Mouse (Mus musculus): ENCODE data around the gene Hoxb1. TPM values are rescaled to one million over a fixed set of nuclear protein-coding genes. Genes with fewer than 3 reads are reported as not detected.

Gene Hoxb1
- total RNA-seq, 2 experiments from 2014 or later, result not detected

DNA sequence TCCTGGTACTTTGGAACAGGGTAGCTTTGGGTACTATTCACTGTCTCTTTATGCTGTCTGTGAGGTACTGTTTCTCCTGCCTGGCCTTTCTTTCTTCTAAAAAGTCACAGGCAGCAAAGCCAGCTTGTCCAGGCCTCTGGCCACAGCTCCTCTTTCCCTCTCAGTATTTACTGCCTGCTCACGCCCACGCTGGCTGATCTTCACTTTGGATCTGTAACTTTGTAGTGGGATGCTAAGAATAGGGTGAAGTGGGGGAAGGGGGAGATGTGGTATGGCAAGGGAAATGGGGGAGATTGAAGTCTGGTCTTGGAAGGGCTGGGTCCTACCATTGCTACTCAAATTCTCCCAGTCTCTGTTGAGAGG is 31.6 kb upstream of the Hoxb1 start:
- no peak for DNase-seq

DNA sequence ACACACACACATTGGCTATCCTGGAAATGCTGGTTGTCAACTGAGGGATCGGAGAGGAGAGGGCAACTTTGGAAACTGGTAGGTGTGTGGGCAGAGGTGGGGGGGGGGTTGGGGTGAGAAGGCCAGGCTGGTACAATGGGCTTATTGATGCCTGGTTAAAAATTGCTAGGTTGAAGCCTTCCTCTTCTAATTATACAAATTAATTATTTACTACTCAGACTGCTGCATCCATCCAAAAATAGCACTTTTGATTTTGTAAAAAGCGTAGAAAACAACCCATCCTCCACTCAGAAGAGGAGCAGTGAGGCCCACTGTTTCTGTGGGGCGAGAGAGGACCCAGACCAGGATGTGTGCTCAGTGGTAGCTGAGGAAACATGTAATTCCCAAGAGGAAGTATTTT is 30.6 kb upstream of the Hoxb1 start:
- DNase-seq, result no peak

DNA sequence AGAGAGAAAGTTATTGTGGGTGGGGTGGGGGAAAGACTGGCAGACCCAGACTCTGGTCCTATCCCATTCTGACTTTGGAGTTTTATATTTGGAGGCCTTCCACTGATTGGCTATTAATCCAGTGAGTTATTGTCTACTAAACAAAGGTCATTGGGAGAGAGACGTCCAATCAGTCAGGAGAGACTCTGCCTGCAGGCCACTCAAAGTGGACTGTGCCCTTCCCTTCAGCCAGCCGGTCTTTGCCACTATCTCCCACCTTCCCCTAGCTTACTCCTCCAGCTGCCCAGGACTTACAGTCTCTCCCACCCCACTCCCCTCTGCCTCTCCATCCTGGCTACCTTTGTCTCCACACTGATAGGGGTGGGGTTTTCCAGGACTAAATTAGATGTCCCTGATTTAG is 29.0 kb upstream of the Hoxb1 start:
- no peak for DNase-seq

DNA sequence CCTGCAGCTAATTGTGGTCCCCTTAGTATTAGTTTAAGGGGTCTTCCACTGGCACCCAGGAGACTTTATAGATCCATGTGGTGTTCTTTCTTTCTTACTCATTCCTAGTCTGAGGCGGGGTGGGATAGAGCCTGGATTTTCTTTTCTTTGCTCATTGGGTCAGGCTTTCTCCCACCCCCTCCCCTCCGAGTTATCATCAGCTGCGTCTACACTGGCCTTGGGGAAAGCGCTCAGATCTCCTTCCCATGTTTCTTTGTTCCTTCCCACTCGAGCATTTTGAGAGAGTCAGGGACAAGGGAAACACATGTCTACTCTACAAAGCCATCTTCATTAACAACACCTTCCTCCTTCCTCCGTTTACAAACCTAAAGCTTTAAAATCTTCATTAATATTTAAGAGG is 28.5 kb upstream of the Hoxb1 start:
- DNase-seq, result no peak

DNA sequence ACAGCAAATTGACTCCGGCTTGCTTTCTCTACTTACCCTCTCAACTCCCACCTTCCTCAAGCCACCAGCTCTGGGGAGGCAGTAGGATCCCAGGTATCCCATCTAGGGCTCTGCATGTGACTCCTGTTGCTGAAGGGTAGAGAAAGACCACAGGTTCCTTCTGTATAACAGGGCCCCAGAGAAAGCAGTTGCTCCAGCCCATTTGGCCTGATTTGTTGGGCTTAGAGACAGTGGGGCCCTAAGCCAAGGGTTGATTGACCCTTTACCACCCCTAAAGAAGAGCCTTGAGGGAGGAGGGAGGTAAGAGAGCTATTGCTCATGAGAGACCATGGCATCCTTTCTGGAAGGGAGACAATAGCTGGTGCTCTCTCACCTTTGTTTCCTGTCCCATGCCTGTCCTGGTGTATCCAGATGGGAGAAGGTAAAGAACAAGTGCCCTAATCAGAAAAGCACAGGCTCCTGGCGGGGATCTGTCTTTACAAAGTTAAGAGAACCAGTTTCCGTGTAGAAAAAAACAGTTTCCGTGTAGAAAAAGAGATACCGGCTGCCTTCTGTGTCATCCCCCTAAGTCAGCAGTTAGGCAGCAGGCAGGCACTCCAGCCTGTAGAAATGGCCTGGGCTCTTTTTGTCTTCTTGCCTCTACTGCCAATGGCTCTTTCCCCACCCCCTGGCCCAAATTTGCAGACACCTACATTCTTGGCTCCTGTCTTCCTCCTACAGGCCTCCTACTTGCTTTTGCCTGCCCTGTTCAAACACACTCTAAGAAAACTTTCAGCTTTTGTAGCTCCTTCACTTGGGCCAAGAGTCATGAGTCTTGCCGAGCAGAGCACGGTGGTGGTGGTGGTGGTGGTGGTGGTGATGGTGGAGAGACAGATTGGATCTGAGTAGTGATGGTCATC is 26.3 kb upstream of the Hoxb1 start:
- DNase-seq, result no peak

DNA sequence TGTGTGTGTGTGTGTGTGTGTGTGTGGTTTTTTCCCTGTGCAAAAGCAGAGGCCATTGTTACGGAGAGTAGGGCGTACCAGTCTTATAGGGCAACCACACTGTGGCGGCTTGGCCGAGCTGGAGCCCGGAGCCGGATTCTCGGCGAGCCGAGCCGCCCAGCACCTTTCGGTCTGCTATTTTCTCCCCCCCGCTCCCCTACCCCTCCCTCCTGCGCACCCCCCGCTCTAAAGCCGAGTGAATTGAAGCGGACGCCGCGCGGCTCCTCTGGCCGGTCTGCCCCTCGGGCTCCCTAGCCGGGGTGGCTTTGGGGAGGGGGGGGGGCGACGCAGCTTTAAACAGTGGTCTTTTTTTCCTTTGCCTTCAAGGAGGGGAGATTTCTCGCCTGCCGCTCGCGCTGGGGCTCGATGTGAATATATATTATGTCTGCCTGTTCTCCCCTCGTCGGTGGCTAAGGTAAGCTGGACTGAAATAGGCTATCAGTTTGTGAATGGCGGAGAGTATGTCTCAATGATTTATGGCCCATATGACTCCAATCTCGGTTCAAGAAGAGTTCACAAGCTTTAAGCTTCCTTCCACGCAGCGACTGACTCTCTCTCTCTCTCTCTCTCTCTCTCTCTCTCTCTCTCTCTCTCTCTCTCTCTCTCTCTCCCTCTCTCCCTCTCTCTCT is 24.7 kb upstream of the Hoxb1 start:
- no peak for DNase-seq

DNA sequence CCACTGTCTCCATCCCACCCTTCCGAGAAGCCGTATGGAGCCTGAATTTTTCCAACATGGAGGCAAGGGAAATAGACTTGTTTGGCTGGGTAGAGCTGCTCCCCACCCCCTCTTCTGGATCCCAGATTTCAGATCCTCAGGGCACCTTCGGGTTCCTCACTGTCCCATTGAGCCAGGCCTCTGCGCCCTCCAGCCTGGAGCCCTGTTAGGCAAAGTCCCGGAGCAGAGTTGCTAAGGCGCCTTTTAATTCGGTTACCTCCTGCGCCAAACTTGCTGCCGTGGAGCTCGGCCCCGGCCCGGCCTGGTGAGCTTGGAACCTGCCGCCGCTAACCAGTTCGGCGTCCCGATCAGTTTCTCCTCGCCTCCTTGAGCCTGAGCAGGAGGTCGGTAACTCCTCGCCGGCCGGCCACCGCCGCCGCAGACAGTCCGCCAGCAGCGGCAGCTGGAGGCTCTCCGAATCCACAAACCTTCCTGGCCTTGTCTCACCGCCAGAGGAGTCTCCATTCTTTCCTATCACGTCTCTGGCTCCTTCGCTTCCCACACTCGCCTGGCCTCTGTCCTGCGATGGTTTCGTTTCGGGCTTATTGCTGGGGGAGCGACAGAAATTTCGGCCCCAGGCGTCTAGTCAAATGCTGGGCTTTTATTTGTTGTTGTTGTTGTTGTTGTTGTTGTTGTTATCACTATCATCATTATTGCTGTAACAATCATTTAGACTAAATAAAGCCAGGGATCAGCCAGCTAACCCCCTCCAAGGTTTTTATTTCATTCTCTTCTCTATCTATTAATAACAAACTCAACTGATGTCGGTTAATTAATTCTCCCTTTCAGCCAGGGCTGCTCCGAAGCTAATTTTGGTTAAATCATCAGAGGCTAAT is 23.6 kb upstream of the Hoxb1 start:
- no peak for DNase-seq

DNA sequence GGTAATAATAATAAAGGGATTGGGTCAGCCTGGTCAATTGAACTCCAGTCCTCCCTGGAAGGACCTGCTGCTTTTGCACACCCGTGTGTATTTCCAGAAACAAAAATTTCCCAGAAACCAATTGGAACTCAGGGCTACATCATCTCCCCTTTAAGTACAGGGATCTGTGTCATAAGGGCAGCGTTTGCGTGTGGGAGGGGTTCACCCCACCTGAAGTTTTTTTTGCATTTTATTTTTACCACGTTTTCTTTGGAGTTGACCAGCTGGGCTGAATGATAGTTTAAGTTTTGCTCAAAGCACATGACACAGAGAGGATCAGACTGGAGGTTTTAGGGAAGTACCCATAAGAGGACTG is 23.0 kb upstream of the Hoxb1 start:
- no peak for DNase-seq

DNA sequence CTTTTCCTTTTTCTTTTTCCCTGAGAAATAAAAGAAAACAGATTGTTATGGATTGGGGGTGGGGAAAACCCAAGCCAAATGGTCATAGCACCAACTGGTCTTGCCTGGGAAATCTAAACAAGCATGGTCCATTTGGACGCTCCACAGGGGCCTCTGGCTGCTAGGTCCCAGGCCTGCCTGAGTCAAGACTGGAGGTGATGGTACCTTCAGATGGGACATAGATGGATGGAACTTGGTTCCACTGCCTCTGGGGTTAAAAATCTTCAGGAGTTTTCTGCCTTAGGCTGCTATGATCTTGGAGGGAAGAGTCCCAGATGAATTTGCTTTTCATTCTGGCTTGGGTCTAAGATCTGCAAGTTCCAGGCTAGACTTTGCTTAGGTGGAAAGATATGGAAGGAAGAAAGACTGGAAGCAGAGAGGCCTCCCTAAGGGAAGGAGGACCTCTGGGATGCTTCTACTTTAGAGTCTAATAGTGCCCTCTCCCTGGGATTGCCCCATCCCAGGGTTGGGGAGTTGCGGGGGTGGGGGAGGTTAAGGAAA is 22.3 kb upstream of the Hoxb1 start:
- no peak for DNase-seq

DNA sequence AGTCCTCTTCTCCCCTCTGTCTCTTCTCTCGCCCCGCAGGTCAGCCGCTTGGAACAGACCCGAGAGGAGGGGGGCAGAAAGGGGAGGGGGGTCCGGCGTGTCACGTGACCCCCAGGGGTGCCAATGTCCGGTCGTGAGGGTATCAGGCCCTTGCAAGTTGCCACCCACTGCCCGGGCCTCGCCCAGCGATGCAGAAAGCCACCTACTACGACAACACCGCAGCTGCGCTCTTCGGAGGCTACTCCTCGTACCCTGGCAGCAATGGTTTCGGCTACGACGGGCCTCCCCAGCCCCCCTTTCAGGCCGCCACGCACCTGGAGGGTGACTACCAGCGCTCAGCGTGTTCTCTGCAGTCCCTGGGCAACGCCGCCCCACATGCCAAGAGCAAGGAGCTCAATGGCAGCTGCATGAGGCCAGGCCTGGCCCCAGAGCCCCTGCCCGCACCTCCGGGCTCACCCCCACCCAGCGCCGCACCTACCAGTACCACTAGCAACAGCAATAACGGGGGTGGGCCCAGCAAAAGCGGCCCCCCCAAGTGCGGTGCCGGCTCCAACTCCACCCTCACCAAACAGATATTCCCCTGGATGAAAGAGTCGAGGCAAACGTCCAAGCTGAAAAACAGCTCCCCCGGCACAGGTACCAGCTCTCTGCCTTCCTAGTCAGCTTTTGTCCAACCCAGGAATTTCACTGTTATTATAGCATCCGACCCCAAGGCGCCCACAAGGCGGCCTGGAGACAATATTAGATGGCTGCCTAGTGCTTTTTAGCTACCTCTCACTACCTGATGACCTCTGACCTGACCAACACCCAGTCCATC is 21.3 kb upstream of the Hoxb1 start:
- no peak for DNase-seq

DNA sequence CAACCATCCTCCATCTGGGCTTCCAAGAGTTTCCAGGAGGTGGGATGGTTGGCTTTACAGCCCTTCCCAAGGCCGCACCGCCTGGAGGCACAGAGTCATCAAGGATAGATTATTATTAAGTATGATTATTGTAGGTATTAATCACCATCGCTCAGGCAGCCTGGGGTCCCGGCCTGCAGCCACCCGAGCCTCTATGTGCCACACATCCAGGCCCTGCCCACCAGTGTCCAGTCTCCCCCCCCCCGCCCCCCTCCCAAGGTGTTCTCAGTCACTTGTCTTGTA is 20.7 kb upstream of the Hoxb1 start:
- DNase-seq, result no peak

DNA sequence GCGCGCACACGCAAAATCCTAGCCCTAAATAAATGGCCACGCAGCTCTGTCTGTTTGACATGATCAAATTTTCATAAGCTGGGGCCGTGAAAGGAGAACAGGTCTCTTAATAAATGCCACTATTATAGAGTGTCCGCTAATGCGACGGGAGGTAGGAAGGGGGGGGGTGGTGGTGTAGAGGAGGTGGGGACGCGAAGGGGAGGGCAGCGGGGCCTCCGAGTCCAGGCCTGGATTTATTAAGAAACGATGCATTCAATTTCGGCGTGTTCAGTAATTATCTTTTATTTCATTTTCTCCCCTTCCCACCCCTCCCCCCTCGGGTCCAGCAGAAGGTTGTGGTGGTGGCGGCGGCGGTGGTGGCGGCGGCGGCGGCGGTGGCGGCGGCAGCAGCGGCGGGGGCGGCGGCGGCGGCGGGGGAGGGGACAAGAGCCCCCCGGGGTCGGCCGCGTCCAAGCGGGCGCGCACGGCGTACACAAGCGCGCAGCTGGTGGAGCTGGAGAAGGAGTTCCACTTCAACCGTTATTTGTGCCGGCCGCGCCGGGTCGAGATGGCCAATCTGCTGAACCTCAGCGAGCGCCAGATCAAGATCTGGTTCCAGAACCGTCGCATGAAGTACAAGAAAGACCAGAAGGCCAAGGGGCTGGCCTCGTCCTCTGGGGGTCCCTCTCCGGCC is 20.2 kb upstream of the Hoxb1 start:
- DNase-seq, result no peak

DNA sequence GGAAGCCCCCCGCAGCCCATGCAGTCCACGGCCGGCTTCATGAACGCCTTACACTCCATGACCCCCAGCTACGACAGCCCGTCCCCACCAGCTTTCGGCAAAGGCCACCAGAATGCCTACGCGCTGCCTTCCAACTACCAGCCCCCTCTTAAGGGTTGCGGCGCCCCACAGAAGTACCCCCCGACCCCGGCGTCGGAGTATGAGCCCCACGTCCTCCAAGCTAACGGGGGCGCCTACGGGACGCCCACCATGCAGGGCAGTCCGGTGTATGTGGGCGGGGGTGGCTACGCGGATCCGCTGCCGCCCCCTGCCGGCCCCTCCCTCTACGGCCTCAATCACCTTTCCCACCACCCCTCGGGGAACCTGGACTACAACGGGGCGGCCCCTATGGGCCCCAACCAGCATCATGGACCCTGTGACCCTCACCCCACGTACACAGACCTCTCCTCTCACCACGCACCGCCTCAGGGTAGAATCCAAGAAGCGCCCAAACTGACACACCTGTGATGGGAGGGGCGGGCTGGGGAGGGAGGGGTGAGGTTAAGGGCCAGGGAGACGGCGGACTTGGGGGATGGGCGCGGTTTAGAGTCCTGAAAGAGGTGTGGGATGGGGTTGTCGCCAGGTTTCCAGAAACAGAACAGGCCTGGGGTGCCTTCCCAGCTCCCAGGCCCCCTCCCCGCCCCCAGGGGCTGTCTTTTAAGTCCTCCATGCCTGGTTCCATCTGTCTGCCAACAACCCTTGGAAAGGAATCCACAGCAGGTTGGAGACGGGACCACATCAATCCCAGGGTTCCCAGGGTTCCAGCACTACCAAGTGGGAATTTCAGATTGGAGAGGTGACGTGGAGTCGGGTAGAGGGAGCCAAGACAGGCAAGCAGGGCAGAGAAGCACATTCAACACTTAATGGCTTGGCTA is 19.4 kb upstream of the Hoxb1 start:
- no peak for DNase-seq

DNA sequence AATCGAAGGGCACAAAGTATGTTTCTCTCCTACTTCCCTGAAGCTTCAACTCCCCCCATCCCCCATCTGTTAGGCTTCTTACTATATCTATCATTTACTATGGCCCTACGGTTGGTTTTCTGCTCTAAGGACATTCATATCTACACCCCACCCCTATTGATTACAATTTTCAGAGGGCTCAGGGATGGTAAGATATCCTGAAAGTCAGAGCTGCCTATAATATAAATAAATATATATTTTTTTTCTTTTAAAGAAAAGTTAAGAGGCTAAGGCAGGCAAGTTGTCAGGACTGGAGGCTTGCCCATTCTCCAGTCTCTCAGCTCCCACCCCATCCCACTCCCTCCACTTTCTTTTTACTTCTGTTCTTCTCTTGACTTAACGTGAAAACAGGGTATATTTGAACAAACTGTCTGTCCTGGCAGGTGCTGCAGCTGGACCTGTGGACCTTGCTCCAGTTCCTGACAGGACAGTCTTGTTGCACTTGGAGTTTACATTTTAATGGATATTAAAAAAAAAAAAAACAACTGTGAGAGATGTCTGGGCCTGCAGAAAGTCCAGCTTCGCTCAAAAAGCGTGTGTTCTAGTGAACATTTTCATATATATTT is 18.5 kb upstream of the Hoxb1 start:
- DNase-seq, result no peak

DNA sequence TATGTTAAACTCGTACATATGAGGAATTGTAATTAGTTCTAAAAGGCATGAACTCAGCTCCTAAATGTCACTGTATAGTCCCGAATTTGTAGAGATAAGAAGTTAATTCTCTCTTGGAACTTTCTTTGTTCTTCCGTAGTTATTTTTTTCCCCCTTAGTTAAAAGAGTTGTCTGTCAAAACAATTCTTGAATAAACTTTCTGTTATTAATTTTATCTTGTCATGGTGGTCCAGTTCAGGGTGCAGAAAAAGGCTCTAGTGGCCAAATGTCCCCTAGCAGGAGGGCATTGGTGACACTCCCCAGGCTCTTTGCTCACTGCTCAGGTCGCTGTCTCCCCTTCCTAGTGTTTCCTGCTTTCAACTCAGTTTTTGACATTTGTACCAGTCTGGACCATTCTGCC is 17.8 kb upstream of the Hoxb1 start:
- DNase-seq, result no peak

DNA sequence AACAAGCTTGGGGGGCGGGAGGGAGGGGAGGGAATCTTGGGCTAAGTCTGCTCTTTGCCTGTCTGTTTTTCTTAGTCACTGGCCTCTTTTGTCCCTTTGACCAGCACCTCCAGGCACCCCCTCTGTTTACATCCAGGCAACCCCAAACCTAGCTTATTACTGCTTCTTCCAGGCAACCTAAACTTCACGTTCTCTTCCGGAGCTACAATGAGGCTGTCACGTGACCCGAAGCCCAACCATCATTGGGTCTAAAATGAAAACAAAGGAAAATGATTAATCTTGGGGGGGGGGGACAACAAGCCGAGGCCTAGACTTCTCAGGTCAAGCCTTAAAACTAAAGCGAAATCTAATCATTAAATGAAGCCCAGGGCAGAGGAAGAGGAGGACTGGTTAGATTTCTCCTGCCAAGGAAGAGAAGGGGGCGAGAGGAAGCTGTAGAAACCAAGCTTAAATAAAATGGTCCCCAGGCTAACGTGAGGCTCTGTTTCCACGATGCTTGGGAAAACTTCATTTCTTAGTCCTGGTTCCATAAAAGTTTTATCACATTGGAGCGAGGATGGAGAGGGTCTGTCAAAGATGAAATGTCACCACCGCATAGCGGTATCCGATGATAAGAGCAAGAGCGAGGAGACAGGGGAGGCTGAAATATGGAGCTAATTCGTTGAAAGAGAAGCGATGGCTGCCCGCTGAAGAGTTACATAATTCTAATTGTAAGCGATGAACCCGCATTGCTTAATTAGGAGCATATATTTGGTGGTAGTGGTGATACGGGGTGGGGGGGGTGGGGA is 17.2 kb upstream of the Hoxb1 start:
- no peak for DNase-seq

DNA sequence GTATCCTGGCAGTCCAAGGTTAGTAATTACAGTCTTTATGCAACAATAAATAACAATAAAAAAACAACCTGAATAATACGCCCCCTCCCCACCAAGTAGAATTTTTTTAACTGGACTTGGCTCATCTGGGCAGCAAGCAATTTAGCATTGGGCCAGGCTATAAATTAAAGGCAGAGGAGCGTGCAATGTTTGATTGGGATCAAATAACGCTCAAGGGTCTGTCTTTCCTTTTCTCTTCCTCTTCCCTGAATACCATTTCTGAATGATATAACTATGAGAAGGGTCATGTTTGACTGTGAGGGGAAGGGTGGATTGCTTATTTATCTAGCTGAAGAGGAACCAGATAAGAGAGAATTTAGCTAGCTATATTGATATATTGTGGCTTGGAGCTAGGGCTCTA is 16.6 kb upstream of the Hoxb1 start:
- DNase-seq, result no peak

DNA sequence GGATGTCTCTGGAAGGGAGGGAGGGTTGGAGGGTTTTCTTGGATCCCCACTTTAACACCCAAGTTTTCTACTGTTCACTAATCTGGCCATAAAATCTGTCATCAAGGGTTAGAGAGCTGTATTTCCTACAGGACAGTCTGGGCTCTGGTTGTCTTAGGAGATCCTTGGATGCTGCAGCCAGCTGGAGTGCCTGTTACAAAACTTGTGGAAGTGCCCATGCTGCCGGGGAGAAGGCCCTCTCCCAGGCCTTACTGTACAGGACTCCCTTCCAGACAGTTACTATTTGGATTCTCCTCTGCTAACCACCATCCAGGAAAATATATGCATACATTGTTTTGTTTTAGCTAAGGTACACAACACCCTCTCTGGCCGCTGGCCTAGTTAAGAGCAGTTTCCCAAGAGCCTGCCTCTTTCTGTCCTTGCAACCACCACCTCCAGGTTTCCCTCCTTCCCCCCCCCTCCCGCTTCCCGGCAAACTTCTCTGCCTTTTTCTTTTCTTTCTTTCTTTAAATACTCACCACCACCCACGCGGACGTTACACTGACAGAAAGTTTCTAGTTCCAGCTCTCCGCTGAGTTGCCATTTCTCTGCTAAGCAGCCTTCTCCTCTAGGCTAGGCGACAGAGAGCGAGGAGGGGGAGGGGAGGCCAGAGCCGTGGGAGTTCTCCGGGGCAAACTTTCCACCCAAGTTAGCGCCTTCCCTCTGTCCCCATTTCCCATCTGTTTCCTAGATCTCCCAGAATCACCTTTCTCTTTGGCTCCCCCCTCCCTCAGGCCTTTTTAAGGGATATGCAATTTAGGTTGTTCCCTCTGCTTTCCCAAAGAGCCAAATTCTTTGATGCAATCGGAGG is 15.8 kb upstream of the Hoxb1 start:
- no peak for DNase-seq

Data from gastrocnemius, postnatal 25 days (tissue).